In genomic region chr12:108327889-108328491, GRCm38 (mm10) we compare ENCODE assay signal across 8 mouse cellular contexts. TPM values are rescaled to one million over a fixed set of nuclear protein-coding genes. Genes with fewer than 3 reads are reported as not detected.
DNase-seq lines count a peak whose midpoint lies in the region; ATAC-seq and TF ChIP-seq lines count a peak whose summit lies in the region.

No protein-coding gene starts in this region.

- no peaks in the 10 kb centered on the region for H3K79me2 ChIP-seq in liver, adult 2 months (ENCODE audit: control insufficient read depth, insufficient read depth, low read length)

- 4% methylated on average over 64 of the region's 66 CpGs for WGBS in liver, adult 2 months
- under 1% methylated on average over 66 of the region's 66 CpGs for WGBS in heart, embryonic 15.5 days
- WGBS in midbrain, embryonic 14.5 days: 6% methylated on average over 65 of the region's 66 CpGs
- WGBS in thymus, adult 2 months: 4% methylated on average over 66 of the region's 66 CpGs

- ATAC-seq in heart, embryonic 15.5 days (replicated peaks; ENCODE audit: insufficient number of reproducible peaks, insufficient read depth, low FRiP score, low read depth): peak; percentile 40; the same call in 1 of the 2 replicates
- ATAC-seq in midbrain, embryonic 14.5 days (ENCODE audit: low FRiP score, low TSS enrichment): peak; percentile 66

- DNase-seq in liver, adult 2 months (ENCODE audit: extremely low read depth, low read depth, low spot score): no peak
- DNase-seq in liver: no peak
- DNase-seq in embryo, embryonic 10 days (ENCODE audit: low spot score): peak; percentile 71
- DNase-seq in left cerebral cortex, adult 18-20 months (ENCODE audit: low spot score in 2 of 2): peak; percentile 76 to 90
- DNase-seq in midbrain, embryonic 14.5 days: peak; percentile 91
- DNase-seq in thymus, adult 2 months: no peak
- no peak for DNase-seq in spleen, postnatal 10 days (ENCODE audit: low spot score in 2 of 2)

- TF ChIP-seq POLR2A in liver, adult 2 months (IDR thresholded peaks at IDR 0.05; ENCODE audit: extremely low read depth, insufficient read depth, low read length): no peak
- no peak for TF ChIP-seq POLR2A in thymus, adult 2 months (IDR thresholded peaks at IDR 0.05; ENCODE audit: control insufficient read depth, extremely low read depth, insufficient read depth, low read length, poor library complexity)

- no peak overlapping the region for H3K27ac ChIP-seq in liver, adult 2 months (replicated peaks; ENCODE audit: insufficient read depth, low read depth, low read length)
- H3K27ac ChIP-seq in heart, embryonic 15.5 days: no peak overlapping the region
- H3K27ac ChIP-seq in midbrain, embryonic 14.5 days (replicated peaks; ENCODE audit: low read depth, low read length): no peak overlapping the region
- H3K27ac ChIP-seq in thymus, adult 2 months (ENCODE audit: control insufficient read depth, insufficient read depth, low read length): no peak overlapping the region

- peak overlapping the region; percentile 37; the same call in 1 of the 2 replicates for H3K4me3 ChIP-seq in liver, adult 2 months (ENCODE audit: insufficient read depth, low read depth, low read length)
- peak overlapping the region; percentile 46 for H3K4me3 ChIP-seq in heart, embryonic 15.5 days
- peak overlapping the region; percentile 40 for H3K4me3 ChIP-seq in midbrain, embryonic 14.5 days (replicated peaks; ENCODE audit: low read depth, low read length)
- H3K4me3 ChIP-seq in thymus, adult 2 months (ENCODE audit: control insufficient read depth, insufficient read depth, low read length): no peak overlapping the region

- peak overlapping the region; percentile 43; the same call in 1 of the 2 replicates for H3K9ac ChIP-seq in liver, adult 2 months (ENCODE audit: low read depth, low read length)
- H3K9ac ChIP-seq in heart, embryonic 15.5 days: peak overlapping the region; percentile 14; the same call in 1 of the 2 replicates
- peak overlapping the region; percentile 56 for H3K9ac ChIP-seq in midbrain, embryonic 14.5 days (replicated peaks; ENCODE audit: low read length)

- H3K4me1 ChIP-seq in liver, adult 2 months (ENCODE audit: control insufficient read depth, insufficient read depth, low read length): peaks cover 5% of the 10 kb centered on the region; the same call in 1 of the 2 replicates
- peaks cover 25% of the 10 kb centered on the region for H3K4me1 ChIP-seq in heart, embryonic 15.5 days (replicated peaks)
- H3K4me1 ChIP-seq in midbrain, embryonic 14.5 days (ENCODE audit: control insufficient read depth, insufficient read depth, low read length): peaks cover 14% of the 10 kb centered on the region
- peaks cover 3% of the 10 kb centered on the region; the same call in 1 of the 2 replicates for H3K4me1 ChIP-seq in thymus, adult 2 months (replicated peaks; ENCODE audit: control insufficient read depth, insufficient read depth, low read length)

- H3K27me3 ChIP-seq in liver, adult 2 months (ENCODE audit: control insufficient read depth, insufficient read depth, low read length): peaks cover 6% of the 10 kb centered on the region
- peaks cover 55% of the 10 kb centered on the region for H3K27me3 ChIP-seq in heart, embryonic 15.5 days
- peaks cover 17% of the 10 kb centered on the region for H3K27me3 ChIP-seq in midbrain, embryonic 14.5 days (ENCODE audit: control insufficient read depth, insufficient read depth, low read length)
- peaks cover 2% of the 10 kb centered on the region; the same call in 1 of the 2 replicates for H3K27me3 ChIP-seq in thymus, adult 2 months (ENCODE audit: control insufficient read depth, insufficient read depth, low read length)

- peak overlapping the region; percentile 76 for H3K4me2 ChIP-seq in heart, embryonic 15.5 days
- peak overlapping the region; percentile 73 for H3K4me2 ChIP-seq in midbrain, embryonic 14.5 days (ENCODE audit: low read length)

- no peak for TF ChIP-seq CTCF in liver, adult 2 months (IDR thresholded peaks at IDR 0.05; ENCODE audit: low read depth, low read length)
- no peak for TF ChIP-seq CTCF in thymus, adult 2 months (IDR thresholded peaks at IDR 0.05; ENCODE audit: borderline replicate concordance, control insufficient read depth, extremely low read depth, insufficient read depth, low read length, poor library complexity)

- no peaks in the 10 kb centered on the region for H3K36me3 ChIP-seq in liver, adult 2 months (ENCODE audit: control insufficient read depth, insufficient read depth, low read length)
- no peaks in the 10 kb centered on the region for H3K36me3 ChIP-seq in heart, embryonic 15.5 days
- no peaks in the 10 kb centered on the region for H3K36me3 ChIP-seq in midbrain, embryonic 14.5 days (ENCODE audit: control insufficient read depth, insufficient read depth, low read length)
- H3K36me3 ChIP-seq in thymus, adult 2 months (ENCODE audit: control insufficient read depth, insufficient read depth, low read length): no peaks in the 10 kb centered on the region

- H3K9me3 ChIP-seq in heart, embryonic 15.5 days (replicated peaks): no peaks in the 10 kb centered on the region
- H3K9me3 ChIP-seq in midbrain, embryonic 14.5 days (ENCODE audit: control insufficient read depth, low read length): no peaks in the 10 kb centered on the region

RNA-seq across cellular contexts. Expression of gene Cyp46a1, which starts 6.2 kb away (rescaled TPM):
- 0.81 and 0.83 TPM in 2 replicates for total RNA-seq in liver, adult 2 months (2014; rRNA removed)
- polyA plus RNA-seq in liver, adult 2 months (2012; rRNA removed): 2.5 and 3.0 TPM in 2 replicates
- polyA plus RNA-seq in heart, embryonic 15.5 days (2015; fragmentation: Nextera tagmentation; extraction: Ambion mirVana): 5.6 and 6.2 TPM in 2 replicates
- total RNA-seq in left cerebral cortex, adult 18-20 months (2021): 100 to 1,000 TPM; 259 to 273 TPM
- 12.4 and 14.3 TPM in 2 replicates for polyA plus RNA-seq in midbrain, embryonic 14.5 days (2014; fragmentation: Nextera tagmentation; extraction: Ambion mirVana)
- 0.50 and 0.69 TPM in 2 replicates for polyA plus RNA-seq in thymus, adult 2 months (2012; rRNA removed)

RNA-seq across cellular contexts. Expression of gene Hhipl1, which starts 21.9 kb away (rescaled TPM):
- total RNA-seq in liver, adult 2 months (2014; rRNA removed): 0.20 and 0.55 TPM in 2 replicates
- polyA plus RNA-seq in liver, adult 2 months (2012; rRNA removed): 0.37 and 0.50 TPM in 2 replicates
- polyA plus RNA-seq in heart, embryonic 15.5 days (2015; fragmentation: Nextera tagmentation; extraction: Ambion mirVana): 1.0 TPM in 2 replicates
- total RNA-seq in left cerebral cortex, adult 18-20 months (2021): 1 to 10 TPM; 7.9 to 9.0 TPM
- polyA plus RNA-seq in midbrain, embryonic 14.5 days (2014; fragmentation: Nextera tagmentation; extraction: Ambion mirVana): 1.3 and 1.6 TPM in 2 replicates
- 0.33 and 0.54 TPM in 2 replicates for polyA plus RNA-seq in thymus, adult 2 months (2012; rRNA removed)

RNA-seq across cellular contexts. Expression of gene Eml1, which starts 42.8 kb away (rescaled TPM):
- 2.6 and 2.9 TPM in 2 replicates for total RNA-seq in liver, adult 2 months (2014; rRNA removed)
- 1.3 and 2.0 TPM in 2 replicates for polyA plus RNA-seq in liver, adult 2 months (2012; rRNA removed)
- polyA plus RNA-seq in heart, embryonic 15.5 days (2015; fragmentation: Nextera tagmentation; extraction: Ambion mirVana): 62.5 and 76.6 TPM in 2 replicates
- 10 to 100 TPM; 60.4 to 64.1 TPM for total RNA-seq in left cerebral cortex, adult 18-20 months (2021)
- 45.2 and 49.3 TPM in 2 replicates for polyA plus RNA-seq in midbrain, embryonic 14.5 days (2014; fragmentation: Nextera tagmentation; extraction: Ambion mirVana)
- 4.9 and 6.4 TPM in 2 replicates for polyA plus RNA-seq in thymus, adult 2 months (2012; rRNA removed)

RNA-seq across cellular contexts. Expression of gene Ccdc85c, which starts 52.8 kb away (rescaled TPM):
- 4.1 and 7.1 TPM in 2 replicates for total RNA-seq in liver, adult 2 months (2014; rRNA removed)
- polyA plus RNA-seq in liver, adult 2 months (2012; rRNA removed): 15.2 and 18.6 TPM in 2 replicates
- polyA plus RNA-seq in heart, embryonic 15.5 days (2015; fragmentation: Nextera tagmentation; extraction: Ambion mirVana): 4.7 and 5.7 TPM in 2 replicates
- 10 to 100 TPM; 75.6 to 77.6 TPM for total RNA-seq in left cerebral cortex, adult 18-20 months (2021)
- polyA plus RNA-seq in midbrain, embryonic 14.5 days (2014; fragmentation: Nextera tagmentation; extraction: Ambion mirVana): 20.9 and 22.3 TPM in 2 replicates
- 26.1 and 35.2 TPM in 2 replicates for polyA plus RNA-seq in thymus, adult 2 months (2012; rRNA removed)

Comparison
In these comparisons a context has a peak if more than half of its experiments do, and no peak if none do; other contexts are left out.
1. DNase-seq: peak in embryo, embryonic 10 days (single experiment), left cerebral cortex, adult 18-20 months (2 of 2) and midbrain, embryonic 14.5 days (single experiment); none in liver, adult 2 months (single experiment), liver (single experiment), thymus, adult 2 months (single experiment) and spleen, postnatal 10 days (0 of 2).
2. Peak in every context shown above with its lines, with median percentiles within 50 percentile points of each other: H3K9ac ChIP-seq.